Mouse (Mus musculus): ENCODE measurements around the gene Haghl. TPM values are rescaled to one million over a fixed set of nuclear protein-coding genes. Genes with fewer than 3 reads are reported as not detected.

Gene Haghl
- polyA plus RNA-seq (2014; fragmentation: Nextera tagmentation; extraction: Ambion mirVana): 58.7 and 61.1 TPM in 2 replicates

DNA sequence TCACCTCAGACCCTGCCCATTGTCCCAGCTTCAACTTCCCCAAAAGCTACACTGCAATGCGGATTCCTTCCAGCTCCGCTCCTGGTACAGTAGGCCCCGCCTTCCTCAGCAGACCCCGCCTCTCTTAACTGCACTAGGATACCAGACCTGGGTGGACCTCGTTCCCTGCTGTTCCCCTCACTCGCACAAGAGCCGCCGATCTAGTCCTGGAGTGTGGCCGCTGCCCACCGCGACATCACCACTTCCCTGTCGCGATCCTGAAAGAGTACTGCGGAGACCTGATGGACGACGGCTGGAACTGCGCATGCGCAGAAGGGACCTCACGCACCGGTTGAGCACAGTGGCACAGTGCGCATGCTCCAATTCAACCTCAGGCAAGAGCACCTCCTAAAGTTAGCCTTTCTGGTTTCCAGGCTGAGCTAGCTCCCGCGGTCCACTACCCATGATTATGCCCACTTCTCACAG, at the start of gene Haghl:
Haghl (minus strand) TSS at position 393 of the 465 bp plus-strand sequence.
- Histone ChIP-seq H3K4me2 (ENCODE audit: low read depth, low read length) (peak within 1 kb of the TSS; percentile 59), H3K4me1 (ENCODE audit: control insufficient read depth, insufficient read depth, low read length) (peaks cover 5% of the 10 kb centered on the region; the same call in 1 of the 2 replicates), H3K9ac (replicated peaks; ENCODE audit: low read length) (peak within 1 kb of the TSS; percentile 62), H3K27ac (replicated peaks; ENCODE audit: low read depth, low read length) (peak within 1 kb of the TSS; percentile 56), H3K4me3 (ENCODE audit: low read depth, low read length) (peak within 1 kb of the TSS; percentile 45), H3K36me3 (replicated peaks; ENCODE audit: control insufficient read depth, insufficient read depth, low read depth, low read length) (peaks cover 15% of the 10 kb centered on the region), H3K9me3 (replicated peaks; ENCODE audit: control insufficient read depth, low read length) (no peaks in the 10 kb centered on the region), H3K27me3 (ENCODE audit: control insufficient read depth, insufficient read depth, low read length) (no peaks in the 10 kb centered on the region)
- DNase-seq (ENCODE audit: low spot score) (peak; percentile 97), ATAC-seq (replicated peaks; ENCODE audit: insufficient number of reproducible peaks, low FRiP score, low TSS enrichment, low read depth) (peak; percentile 77)
- under 1% methylated on average over 23 of the region's 23 CpGs for WGBS

DNA sequence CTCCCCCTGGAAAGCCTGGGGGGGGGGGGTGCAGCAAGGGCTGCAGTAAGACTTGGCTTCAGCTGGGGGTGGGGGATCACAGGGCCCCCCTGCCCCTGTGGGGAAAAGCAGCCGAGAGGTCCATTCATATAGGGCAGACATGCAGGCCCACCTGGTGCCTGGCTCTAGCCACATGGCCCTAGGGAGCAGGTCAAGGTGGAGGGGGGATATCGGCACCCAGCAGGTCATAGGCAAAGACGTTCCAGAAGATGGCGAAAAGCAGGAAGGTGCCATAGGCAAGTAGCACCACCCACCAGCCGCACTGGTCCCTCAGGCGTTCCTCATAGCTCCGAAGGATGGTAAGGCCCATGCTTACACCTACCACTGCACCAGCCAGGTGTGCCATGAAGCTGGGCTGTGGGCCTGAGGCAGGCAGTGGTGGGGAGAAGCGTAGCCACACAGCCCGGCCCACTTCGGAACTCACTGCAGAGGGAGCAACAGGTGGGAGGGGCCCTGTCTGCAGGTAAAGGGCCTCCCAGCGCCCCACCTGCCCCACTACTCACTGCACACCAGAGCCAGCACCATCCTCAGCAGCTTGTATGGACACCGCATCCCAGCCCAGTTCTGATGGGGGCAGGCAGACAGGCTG, 49.2 kb upstream of the Haghl start:
- ATAC-seq (replicated peaks; ENCODE audit: insufficient number of reproducible peaks, low FRiP score, low TSS enrichment, low read depth) (no peak), DNase-seq (ENCODE audit: low spot score) (no peak)
- peak overlapping the region; percentile 89 for H3K4me3 ChIP-seq (ENCODE audit: low read depth, low read length)
- peak overlapping the region; percentile 87 for H3K9ac ChIP-seq (replicated peaks; ENCODE audit: low read length)
- WGBS: 87% methylated on average over 11 of the region's 12 CpGs
- H3K27me3 ChIP-seq (ENCODE audit: control insufficient read depth, insufficient read depth, low read length): no peaks in the 10 kb centered on the region
- no peaks in the 10 kb centered on the region for H3K9me3 ChIP-seq (replicated peaks; ENCODE audit: control insufficient read depth, low read length)
- H3K4me2 ChIP-seq (ENCODE audit: low read depth, low read length): peak overlapping the region; percentile 75
- H3K4me1 ChIP-seq (ENCODE audit: control insufficient read depth, insufficient read depth, low read length): peaks cover 28% of the 10 kb centered on the region
- peaks cover 6% of the 10 kb centered on the region for H3K36me3 ChIP-seq (replicated peaks; ENCODE audit: control insufficient read depth, insufficient read depth, low read depth, low read length)
- no peak overlapping the region for H3K27ac ChIP-seq (replicated peaks; ENCODE audit: low read depth, low read length)

- H3K27me3 ChIP-seq (ENCODE audit: control insufficient read depth, insufficient read depth, low read length): no peaks in the 10 kb centered on the region
- peaks cover 28% of the 10 kb centered on the region for H3K4me1 ChIP-seq (ENCODE audit: control insufficient read depth, insufficient read depth, low read length)
- WGBS: 50% methylated on average over 6 of the region's 6 CpGs
- ATAC-seq (replicated peaks; ENCODE audit: insufficient number of reproducible peaks, low FRiP score, low TSS enrichment, low read depth) (no peak), DNase-seq (ENCODE audit: low spot score) (no peak)
- H3K27ac ChIP-seq (replicated peaks; ENCODE audit: low read depth, low read length): peak overlapping the region; percentile 89; the same call in 1 of the 2 replicates
- peak overlapping the region; percentile 75 for H3K4me2 ChIP-seq (ENCODE audit: low read depth, low read length)
- peak overlapping the region; percentile 89 for H3K4me3 ChIP-seq (ENCODE audit: low read depth, low read length)
- peak overlapping the region; percentile 87 for H3K9ac ChIP-seq (replicated peaks; ENCODE audit: low read length)
- H3K36me3 ChIP-seq (replicated peaks; ENCODE audit: control insufficient read depth, insufficient read depth, low read depth, low read length): peaks cover 4% of the 10 kb centered on the region
- no peaks in the 10 kb centered on the region for H3K9me3 ChIP-seq (replicated peaks; ENCODE audit: control insufficient read depth, low read length)
Measured at GRCm38 (mm10) chr17:25833961-25834594, 48.6 kb upstream of the Haghl start.

DNA sequence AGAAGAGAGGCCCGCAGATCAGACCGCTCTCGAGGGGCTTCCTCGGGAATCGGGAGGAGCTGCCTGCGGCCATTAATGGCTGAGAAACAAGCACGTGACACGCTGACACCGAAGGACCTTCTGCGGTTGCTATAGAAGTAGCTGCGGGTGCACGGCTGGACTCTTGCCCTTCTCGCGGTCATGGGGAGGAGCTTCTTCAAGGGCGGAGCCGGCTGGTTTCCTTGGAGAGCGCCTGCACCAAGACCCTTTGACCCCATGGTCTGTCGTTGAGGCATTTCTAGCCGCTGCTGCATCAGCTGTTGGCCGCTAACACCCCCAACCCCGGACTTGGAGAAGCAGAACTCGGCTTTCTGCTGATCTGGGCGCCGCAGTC, 47.8 kb upstream of the Haghl start, which contains the start of gene Stub1:
Stub1 (minus strand) TSS at position 114 of the 373 bp plus-strand sequence.
- Histone ChIP-seq H3K27ac (replicated peaks; ENCODE audit: low read depth, low read length) (peak within 1 kb of the TSS; percentile 89), H3K27me3 (ENCODE audit: control insufficient read depth, insufficient read depth, low read length) (no peaks in the 10 kb centered on the region), H3K36me3 (replicated peaks; ENCODE audit: control insufficient read depth, insufficient read depth, low read depth, low read length) (peaks cover 2% of the 10 kb centered on the region), H3K4me2 (ENCODE audit: low read depth, low read length) (peak within 1 kb of the TSS; percentile 75), H3K4me3 (ENCODE audit: low read depth, low read length) (peak within 1 kb of the TSS; percentile 89), H3K9ac (replicated peaks; ENCODE audit: low read length) (peak within 1 kb of the TSS; percentile 87), H3K4me1 (ENCODE audit: control insufficient read depth, insufficient read depth, low read length) (peaks cover 30% of the 10 kb centered on the region), H3K9me3 (replicated peaks; ENCODE audit: control insufficient read depth, low read length) (no peaks in the 10 kb centered on the region)
- peak; percentile 87 for DNase-seq (ENCODE audit: low spot score)
- WGBS: under 1% methylated on average over 24 of the region's 24 CpGs
- no peak; the same call in 1 of the 2 replicates for ATAC-seq (replicated peaks; ENCODE audit: insufficient number of reproducible peaks, low FRiP score, low TSS enrichment, low read depth)

- Histone ChIP-seq H3K9me3 (replicated peaks; ENCODE audit: control insufficient read depth, low read length) (no peaks in the 10 kb centered on the region), H3K27me3 (ENCODE audit: control insufficient read depth, insufficient read depth, low read length) (no peaks in the 10 kb centered on the region), H3K9ac (replicated peaks; ENCODE audit: low read length) (peak overlapping the region; percentile 87), H3K4me2 (ENCODE audit: low read depth, low read length) (peak overlapping the region; percentile 75), H3K36me3 (replicated peaks; ENCODE audit: control insufficient read depth, insufficient read depth, low read depth, low read length) (peaks cover 2% of the 10 kb centered on the region), H3K4me1 (ENCODE audit: control insufficient read depth, insufficient read depth, low read length) (peaks cover 31% of the 10 kb centered on the region), H3K27ac (replicated peaks; ENCODE audit: low read depth, low read length) (peak overlapping the region; percentile 89), H3K4me3 (ENCODE audit: low read depth, low read length) (peak overlapping the region; percentile 89)
- WGBS: under 1% methylated on average over 73 of the region's 77 CpGs
- DNase-seq (ENCODE audit: low spot score): peak; percentile 99
- peak; percentile 83 for ATAC-seq (replicated peaks; ENCODE audit: insufficient number of reproducible peaks, low FRiP score, low TSS enrichment, low read depth)
Measured at GRCm38 (mm10) chr17:25832436-25833290, 47.2 kb upstream of the Haghl start.

DNA sequence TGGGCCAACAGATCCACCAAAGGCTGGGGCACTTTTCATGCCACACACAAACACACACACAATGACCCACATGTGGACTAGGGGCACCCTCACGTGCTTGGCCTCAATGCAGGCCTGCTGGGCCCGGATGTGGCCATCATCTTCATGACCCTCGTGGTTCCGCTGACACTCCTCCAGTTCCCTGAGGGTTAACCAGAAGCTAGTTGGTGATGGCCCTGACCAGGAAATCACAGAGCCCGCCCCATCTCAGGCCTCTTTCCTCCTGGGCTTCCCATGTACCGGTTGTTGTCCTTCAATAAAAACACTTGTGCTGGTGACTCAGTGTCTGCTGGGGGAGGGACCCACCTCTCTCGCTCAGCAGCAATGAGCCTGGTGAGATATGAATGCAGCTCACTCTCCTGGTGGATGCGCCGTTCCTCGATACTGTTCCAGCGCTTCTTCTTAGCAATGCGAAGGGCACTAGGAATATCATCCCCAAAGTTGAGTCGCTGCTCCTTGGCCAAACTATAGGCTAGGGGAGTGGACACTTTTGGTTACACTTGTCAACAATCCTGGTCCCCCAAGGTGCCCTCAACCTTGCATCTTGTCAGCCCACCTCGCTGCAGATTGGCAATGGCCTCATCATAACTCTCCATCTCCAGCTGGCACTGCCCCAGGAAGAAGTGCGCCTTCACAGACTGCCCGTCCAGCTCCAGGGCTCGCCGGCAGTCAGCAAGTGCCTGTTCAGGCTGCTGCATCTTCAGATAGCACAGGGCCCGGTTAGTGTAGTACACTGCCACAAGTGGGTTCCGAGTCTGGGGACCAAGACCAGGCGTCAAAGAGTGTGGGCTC, 46.2 kb upstream of the Haghl start:
- peaks cover 27% of the 10 kb centered on the region for H3K4me1 ChIP-seq (ENCODE audit: control insufficient read depth, insufficient read depth, low read length)
- WGBS: 59% methylated on average over 21 of the region's 21 CpGs

GRCm38 (mm10) chr17:25830806-25831431, 45.4 kb upstream of the Haghl start:
- Histone ChIP-seq H3K27me3 (ENCODE audit: control insufficient read depth, insufficient read depth, low read length) (no peaks in the 10 kb centered on the region), H3K36me3 (replicated peaks; ENCODE audit: control insufficient read depth, insufficient read depth, low read depth, low read length) (peaks cover 2% of the 10 kb centered on the region), H3K4me2 (ENCODE audit: low read depth, low read length) (peak overlapping the region; percentile 75), H3K4me3 (ENCODE audit: low read depth, low read length) (peak overlapping the region; percentile 89; the same call in 1 of the 2 replicates), H3K4me1 (ENCODE audit: control insufficient read depth, insufficient read depth, low read length) (peaks cover 23% of the 10 kb centered on the region), H3K27ac (replicated peaks; ENCODE audit: low read depth, low read length) (no peak overlapping the region), H3K9ac (replicated peaks; ENCODE audit: low read length) (no peak overlapping the region), H3K9me3 (replicated peaks; ENCODE audit: control insufficient read depth, low read length) (no peaks in the 10 kb centered on the region)
- ATAC-seq (replicated peaks; ENCODE audit: insufficient number of reproducible peaks, low FRiP score, low TSS enrichment, low read depth) (no peak), DNase-seq (ENCODE audit: low spot score) (no peak)
- 84% methylated on average over 14 of the region's 14 CpGs for WGBS

More for the DNA sequence above, 46.2 kb upstream of the Haghl start:
- H3K27ac ChIP-seq (replicated peaks; ENCODE audit: low read depth, low read length): no peak overlapping the region
- ATAC-seq (replicated peaks; ENCODE audit: insufficient number of reproducible peaks, low FRiP score, low TSS enrichment, low read depth) (no peak), DNase-seq (ENCODE audit: low spot score) (no peak)
- H3K27me3 ChIP-seq (ENCODE audit: control insufficient read depth, insufficient read depth, low read length): no peaks in the 10 kb centered on the region
- H3K36me3 ChIP-seq (replicated peaks; ENCODE audit: control insufficient read depth, insufficient read depth, low read depth, low read length): peaks cover 2% of the 10 kb centered on the region
- H3K9ac ChIP-seq (replicated peaks; ENCODE audit: low read length): peak overlapping the region; percentile 87
- H3K9me3 ChIP-seq (replicated peaks; ENCODE audit: control insufficient read depth, low read length): no peaks in the 10 kb centered on the region
- H3K4me2 ChIP-seq (ENCODE audit: low read depth, low read length): peak overlapping the region; percentile 75
- H3K4me3 ChIP-seq (ENCODE audit: low read depth, low read length): peak overlapping the region; percentile 89
